Mouse (Mus musculus): ENCODE data around the gene Ccnk. TPM values are rescaled to one million over a fixed set of nuclear protein-coding genes. Genes with fewer than 3 reads are reported as not detected.

Gene Ccnk
- polyA plus RNA-seq, 1 experiment from 2014 or later, result 6.9 TPM

DNA sequence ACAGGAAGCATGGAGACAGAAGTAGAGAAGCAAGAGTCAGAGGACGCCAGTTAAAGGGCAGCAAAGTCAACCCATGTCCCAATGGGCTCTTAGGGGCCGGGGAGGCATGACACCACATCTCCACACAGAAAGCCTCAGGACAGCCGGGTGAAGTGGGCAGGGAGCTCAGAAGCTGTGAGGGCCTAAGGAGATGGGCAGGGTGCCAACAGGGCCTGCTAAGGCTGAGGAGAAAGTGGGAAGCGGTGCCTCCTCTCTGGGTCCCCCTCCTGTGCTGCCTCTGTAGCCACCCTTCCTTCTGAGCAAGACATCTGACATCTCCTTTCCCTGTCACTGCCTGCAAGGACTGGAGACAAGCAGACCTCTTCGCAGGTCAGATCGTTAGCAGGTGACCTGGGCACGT, 46.4 kb downstream of the Ccnk start:
- H3K27me3 ChIP-seq (ENCODE audit: control insufficient read depth, insufficient read depth, low read length), result no peaks in the 10 kb centered on the region
- H3K4me1 ChIP-seq (ENCODE audit: control insufficient read depth, insufficient read depth, low read length), result peaks cover 35% of the 10 kb centered on the region; the same call in 1 of the 2 replicates
- H3K4me2 ChIP-seq (replicated peaks; ENCODE audit: low read depth, low read length), result no peak overlapping the region
- H3K27ac ChIP-seq (ENCODE audit: low read depth, low read length), result no peak overlapping the region
- 66% methylated on average over 7 of the region's 7 CpGs for WGBS
- no peaks in the 10 kb centered on the region for H3K36me3 ChIP-seq (ENCODE audit: control insufficient read depth, insufficient read depth, low read length)
- no peak overlapping the region for H3K4me3 ChIP-seq (ENCODE audit: low read length)
- H3K9me3 ChIP-seq (ENCODE audit: control insufficient read depth, low read length), result no peaks in the 10 kb centered on the region
- no peak for ATAC-seq (ENCODE audit: low FRiP score, low TSS enrichment)
- H3K9ac ChIP-seq (ENCODE audit: low read depth, low read length), result no peak overlapping the region

DNA sequence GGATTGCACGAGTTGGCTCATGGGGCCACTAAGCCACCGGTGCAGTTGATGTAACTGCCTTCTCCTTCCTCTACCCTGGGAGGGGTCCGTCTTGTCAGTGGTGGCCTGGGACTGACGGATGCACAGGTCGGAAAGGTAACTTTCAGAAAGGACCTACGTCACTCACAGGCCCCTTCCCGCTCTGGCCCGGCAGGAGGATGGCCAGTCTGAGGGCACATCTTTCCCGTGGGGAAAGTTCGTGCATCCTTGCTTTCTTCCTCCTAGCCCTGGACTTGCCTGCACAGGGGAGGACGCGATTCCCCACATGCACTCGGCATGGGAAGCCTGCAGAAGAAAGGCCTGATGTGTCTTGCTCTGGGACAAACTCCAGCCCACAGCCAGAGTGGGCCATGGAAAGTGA, 46.8 kb downstream of the Ccnk start:
- Histone ChIP-seq H3K9me3 (ENCODE audit: control insufficient read depth, low read length) (no peaks in the 10 kb centered on the region), H3K4me1 (ENCODE audit: control insufficient read depth, insufficient read depth, low read length) (peaks cover 34% of the 10 kb centered on the region; the same call in 1 of the 2 replicates), H3K9ac (ENCODE audit: low read depth, low read length) (no peak overlapping the region), H3K27me3 (ENCODE audit: control insufficient read depth, insufficient read depth, low read length) (no peaks in the 10 kb centered on the region), H3K4me3 (ENCODE audit: low read length) (no peak overlapping the region), H3K27ac (ENCODE audit: low read depth, low read length) (no peak overlapping the region), H3K4me2 (replicated peaks; ENCODE audit: low read depth, low read length) (no peak overlapping the region), H3K36me3 (ENCODE audit: control insufficient read depth, insufficient read depth, low read length) (no peaks in the 10 kb centered on the region)
- WGBS, result 75% methylated on average over 13 of the region's 13 CpGs
- ATAC-seq (ENCODE audit: low FRiP score, low TSS enrichment), result no peak

DNA sequence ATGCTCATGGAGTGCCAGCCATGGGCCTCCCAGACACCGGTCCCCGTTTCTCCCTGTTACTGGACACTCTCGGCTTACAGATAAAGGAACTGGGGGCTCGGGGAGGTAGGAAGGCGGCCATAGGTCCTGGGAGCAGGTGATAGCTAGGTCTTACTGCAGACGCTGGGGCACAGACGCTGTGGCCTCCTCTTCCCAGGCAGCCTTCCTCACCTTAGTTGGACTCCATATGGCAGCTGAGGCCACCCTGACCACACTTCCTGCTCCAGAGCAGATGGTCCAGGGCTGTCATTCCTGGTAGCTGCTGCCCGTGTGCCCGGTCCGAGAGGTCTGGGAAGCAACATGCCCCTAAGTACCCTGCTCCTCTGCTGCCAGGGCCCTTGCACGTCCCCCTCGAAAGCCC, 47.6 kb downstream of the Ccnk start:
- H3K36me3 ChIP-seq (ENCODE audit: control insufficient read depth, insufficient read depth, low read length), result no peaks in the 10 kb centered on the region
- no peak overlapping the region for H3K27ac ChIP-seq (ENCODE audit: low read depth, low read length)
- H3K27me3 ChIP-seq (ENCODE audit: control insufficient read depth, insufficient read depth, low read length), result no peaks in the 10 kb centered on the region
- no peaks in the 10 kb centered on the region for H3K9me3 ChIP-seq (ENCODE audit: control insufficient read depth, low read length)
- peaks cover 31% of the 10 kb centered on the region; the same call in 1 of the 2 replicates for H3K4me1 ChIP-seq (ENCODE audit: control insufficient read depth, insufficient read depth, low read length)
- ATAC-seq (ENCODE audit: low FRiP score, low TSS enrichment), result no peak
- WGBS, result 77% methylated on average over 12 of the region's 12 CpGs
- H3K9ac ChIP-seq (ENCODE audit: low read depth, low read length), result no peak overlapping the region
- no peak overlapping the region for H3K4me2 ChIP-seq (replicated peaks; ENCODE audit: low read depth, low read length)
- H3K4me3 ChIP-seq (ENCODE audit: low read length), result no peak overlapping the region

DNA sequence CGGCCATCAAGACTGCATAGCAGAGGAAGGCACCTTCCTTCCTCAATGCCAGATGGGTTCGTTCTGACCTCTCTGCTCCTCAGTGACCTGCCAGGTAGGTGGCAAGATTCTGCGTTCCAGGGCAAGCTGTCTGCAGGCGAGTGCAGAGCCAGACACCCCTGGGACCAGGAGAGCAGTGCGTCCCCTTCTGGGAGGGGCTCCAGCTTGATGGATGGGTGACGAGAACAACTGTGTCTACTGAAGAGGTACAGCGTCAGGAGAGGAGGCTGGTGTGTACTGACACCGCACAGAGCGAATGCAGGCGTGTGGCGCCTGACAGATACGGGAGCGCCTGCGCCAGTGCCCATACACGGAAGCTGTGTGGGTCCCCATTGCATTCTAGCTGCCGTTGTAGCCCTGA, 48.1 kb downstream of the Ccnk start:
- Histone ChIP-seq H3K9me3 (ENCODE audit: control insufficient read depth, low read length) (no peaks in the 10 kb centered on the region), H3K4me3 (ENCODE audit: low read length) (no peak overlapping the region), H3K4me2 (replicated peaks; ENCODE audit: low read depth, low read length) (no peak overlapping the region), H3K27me3 (ENCODE audit: control insufficient read depth, insufficient read depth, low read length) (no peaks in the 10 kb centered on the region), H3K4me1 (ENCODE audit: control insufficient read depth, insufficient read depth, low read length) (peaks cover 36% of the 10 kb centered on the region; the same call in 1 of the 2 replicates), H3K27ac (ENCODE audit: low read depth, low read length) (no peak overlapping the region), H3K36me3 (ENCODE audit: control insufficient read depth, insufficient read depth, low read length) (no peaks in the 10 kb centered on the region), H3K9ac (ENCODE audit: low read depth, low read length) (no peak overlapping the region)
- WGBS, result 82% methylated on average over 16 of the region's 16 CpGs
- no peak for ATAC-seq (ENCODE audit: low FRiP score, low TSS enrichment)

DNA sequence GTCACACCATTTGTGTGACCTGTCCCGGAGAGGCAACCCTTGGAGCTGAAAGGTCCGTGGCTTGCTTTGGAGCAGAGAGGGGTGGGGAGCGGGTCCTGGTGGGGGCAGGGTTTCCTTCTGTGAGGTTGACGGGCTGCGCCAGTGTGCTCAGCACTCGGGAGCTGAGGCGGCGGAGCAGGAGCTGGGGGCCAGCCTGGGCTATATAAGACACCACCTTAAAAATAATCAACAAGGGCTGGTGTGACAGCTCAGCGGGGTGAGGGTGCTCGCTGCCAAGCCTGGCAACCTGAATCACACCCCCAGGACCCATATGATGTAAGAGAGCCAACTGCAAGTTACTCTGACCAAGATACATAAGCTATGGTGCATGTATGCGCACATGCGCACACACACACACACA, 50.7 kb downstream of the Ccnk start:
- Histone ChIP-seq H3K4me2 (replicated peaks; ENCODE audit: low read depth, low read length) (no peak overlapping the region), H3K36me3 (ENCODE audit: control insufficient read depth, insufficient read depth, low read length) (no peaks in the 10 kb centered on the region), H3K4me3 (ENCODE audit: low read length) (no peak overlapping the region), H3K27me3 (ENCODE audit: control insufficient read depth, insufficient read depth, low read length) (no peaks in the 10 kb centered on the region), H3K9ac (ENCODE audit: low read depth, low read length) (no peak overlapping the region), H3K27ac (ENCODE audit: low read depth, low read length) (no peak overlapping the region), H3K9me3 (ENCODE audit: control insufficient read depth, low read length) (no peaks in the 10 kb centered on the region), H3K4me1 (ENCODE audit: control insufficient read depth, insufficient read depth, low read length) (peaks cover 15% of the 10 kb centered on the region; the same call in 1 of the 2 replicates)
- no peak for ATAC-seq (ENCODE audit: low FRiP score, low TSS enrichment)
- 70% methylated on average over 12 of the region's 12 CpGs for WGBS

DNA sequence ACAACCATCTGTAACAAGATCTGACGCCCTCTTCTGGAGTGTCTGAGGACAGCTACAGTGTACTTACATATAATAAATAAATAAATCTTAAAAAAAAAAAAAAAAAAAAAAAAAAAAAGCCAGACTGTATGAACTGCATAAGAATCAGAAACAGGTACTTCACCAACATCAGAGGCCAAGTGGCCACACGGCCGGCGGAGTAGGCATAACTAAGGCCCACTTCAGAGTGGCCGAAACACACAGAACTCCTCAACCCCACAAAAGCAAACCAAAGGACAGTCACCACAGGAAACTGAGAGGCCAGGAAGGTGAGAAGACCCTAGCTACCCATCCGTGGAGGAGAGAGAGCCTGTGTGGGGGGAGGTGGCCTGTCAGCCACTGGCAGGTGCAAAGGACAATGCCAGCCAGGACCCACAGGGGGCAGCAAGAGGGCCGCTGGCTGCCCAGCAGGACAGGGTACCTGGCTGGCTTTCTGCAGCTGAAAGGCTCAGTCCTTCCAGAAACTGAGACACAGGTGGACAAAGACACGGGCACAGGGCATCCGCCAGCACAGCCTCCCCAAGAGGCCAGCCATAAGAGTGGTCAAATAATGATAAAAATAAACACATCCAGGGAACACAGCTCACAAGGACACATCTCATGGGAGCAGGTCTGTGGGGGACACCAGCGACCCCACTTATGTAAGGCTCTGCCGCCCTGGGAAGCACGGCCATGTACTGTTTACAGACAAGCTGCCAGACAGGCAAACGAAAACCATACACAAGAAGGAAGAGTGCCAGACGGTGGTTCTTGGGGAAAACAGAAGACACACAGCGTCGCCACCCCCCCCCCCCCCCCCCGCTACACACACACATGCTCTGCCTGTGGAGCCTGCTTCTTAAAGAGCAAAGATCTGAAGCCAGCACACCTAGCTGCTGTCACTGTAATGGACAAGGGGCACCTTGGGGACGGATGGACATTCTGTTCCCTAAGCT, 51.7 kb downstream of the Ccnk start:
- 66% methylated on average over 16 of the region's 18 CpGs for whole genome bisulfite sequencing
- ATAC-seq (ENCODE audit: low FRiP score, low TSS enrichment), result peak; percentile 37
- Histone ChIP-seq H3K27me3 (ENCODE audit: control insufficient read depth, insufficient read depth, low read length) (no peaks in the 10 kb centered on the region), H3K9ac (ENCODE audit: low read depth, low read length) (no peak overlapping the region), H3K4me1 (ENCODE audit: control insufficient read depth, insufficient read depth, low read length) (peaks cover 20% of the 10 kb centered on the region), H3K27ac (ENCODE audit: low read depth, low read length) (no peak overlapping the region), H3K36me3 (ENCODE audit: control insufficient read depth, insufficient read depth, low read length) (no peaks in the 10 kb centered on the region), H3K9me3 (ENCODE audit: control insufficient read depth, low read length) (no peaks in the 10 kb centered on the region), H3K4me2 (replicated peaks; ENCODE audit: low read depth, low read length) (no peak overlapping the region), H3K4me3 (ENCODE audit: low read length) (no peak overlapping the region)

DNA sequence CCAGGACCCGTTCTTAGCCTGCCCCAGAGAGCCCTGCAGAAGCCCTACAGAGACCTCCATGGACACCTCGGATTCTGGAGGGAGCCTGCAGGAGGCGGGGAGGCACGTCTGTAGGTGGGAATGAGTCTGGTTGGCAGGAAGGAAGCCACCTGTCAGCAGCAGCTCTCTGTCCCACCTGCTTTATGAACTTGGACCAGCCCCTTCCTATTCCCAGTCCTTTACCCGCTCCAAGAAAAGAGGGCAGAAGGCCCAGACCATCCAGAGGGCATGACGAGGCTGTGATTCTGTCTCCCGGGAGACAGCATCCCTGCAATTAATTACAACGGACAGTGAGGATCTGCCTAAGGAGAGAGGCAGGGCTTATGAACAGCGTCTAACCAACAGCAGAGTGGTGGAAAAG, 52.5 kb downstream of the Ccnk start:
- H3K27ac ChIP-seq (ENCODE audit: low read depth, low read length), result no peak overlapping the region
- 60% methylated on average over 9 of the region's 9 CpGs for WGBS
- no peak overlapping the region for H3K4me2 ChIP-seq (replicated peaks; ENCODE audit: low read depth, low read length)
- ATAC-seq (ENCODE audit: low FRiP score, low TSS enrichment), result no peak
- no peaks in the 10 kb centered on the region for H3K36me3 ChIP-seq (ENCODE audit: control insufficient read depth, insufficient read depth, low read length)
- no peaks in the 10 kb centered on the region for H3K9me3 ChIP-seq (ENCODE audit: control insufficient read depth, low read length)
- H3K4me3 ChIP-seq (ENCODE audit: low read length), result no peak overlapping the region
- H3K27me3 ChIP-seq (ENCODE audit: control insufficient read depth, insufficient read depth, low read length), result no peaks in the 10 kb centered on the region
- H3K9ac ChIP-seq (ENCODE audit: low read depth, low read length), result no peak overlapping the region
- peaks cover 21% of the 10 kb centered on the region for H3K4me1 ChIP-seq (ENCODE audit: control insufficient read depth, insufficient read depth, low read length)

DNA sequence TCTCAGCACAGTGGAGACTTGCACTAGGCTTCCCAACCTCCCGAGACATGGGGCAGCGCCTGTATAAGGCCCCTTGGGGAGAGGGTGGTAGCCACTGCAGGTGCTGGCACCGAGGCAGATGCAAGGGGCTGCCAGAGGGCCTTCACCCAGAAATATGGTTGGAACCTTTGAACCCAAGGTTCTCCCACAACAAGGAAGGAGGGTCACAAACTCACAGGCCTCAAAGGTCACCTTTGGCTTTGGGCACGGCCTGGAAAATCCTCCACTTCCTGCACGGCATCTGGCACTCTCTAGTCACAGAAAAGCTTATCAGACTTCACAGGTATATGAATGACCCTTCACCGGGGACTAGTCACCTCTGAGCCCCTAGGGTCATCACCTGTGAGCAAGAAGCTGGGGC, 54.4 kb downstream of the Ccnk start:
- Histone ChIP-seq H3K36me3 (ENCODE audit: control insufficient read depth, insufficient read depth, low read length) (no peaks in the 10 kb centered on the region), H3K4me2 (replicated peaks; ENCODE audit: low read depth, low read length) (no peak overlapping the region), H3K27me3 (ENCODE audit: control insufficient read depth, insufficient read depth, low read length) (no peaks in the 10 kb centered on the region), H3K9me3 (ENCODE audit: control insufficient read depth, low read length) (no peaks in the 10 kb centered on the region), H3K9ac (ENCODE audit: low read depth, low read length) (no peak overlapping the region), H3K4me1 (ENCODE audit: control insufficient read depth, insufficient read depth, low read length) (peaks cover 37% of the 10 kb centered on the region), H3K27ac (ENCODE audit: low read depth, low read length) (no peak overlapping the region), H3K4me3 (ENCODE audit: low read length) (no peak overlapping the region)
- 74% methylated on average over 6 of the region's 6 CpGs for WGBS
- no peak for ATAC-seq (ENCODE audit: low FRiP score, low TSS enrichment)

DNA sequence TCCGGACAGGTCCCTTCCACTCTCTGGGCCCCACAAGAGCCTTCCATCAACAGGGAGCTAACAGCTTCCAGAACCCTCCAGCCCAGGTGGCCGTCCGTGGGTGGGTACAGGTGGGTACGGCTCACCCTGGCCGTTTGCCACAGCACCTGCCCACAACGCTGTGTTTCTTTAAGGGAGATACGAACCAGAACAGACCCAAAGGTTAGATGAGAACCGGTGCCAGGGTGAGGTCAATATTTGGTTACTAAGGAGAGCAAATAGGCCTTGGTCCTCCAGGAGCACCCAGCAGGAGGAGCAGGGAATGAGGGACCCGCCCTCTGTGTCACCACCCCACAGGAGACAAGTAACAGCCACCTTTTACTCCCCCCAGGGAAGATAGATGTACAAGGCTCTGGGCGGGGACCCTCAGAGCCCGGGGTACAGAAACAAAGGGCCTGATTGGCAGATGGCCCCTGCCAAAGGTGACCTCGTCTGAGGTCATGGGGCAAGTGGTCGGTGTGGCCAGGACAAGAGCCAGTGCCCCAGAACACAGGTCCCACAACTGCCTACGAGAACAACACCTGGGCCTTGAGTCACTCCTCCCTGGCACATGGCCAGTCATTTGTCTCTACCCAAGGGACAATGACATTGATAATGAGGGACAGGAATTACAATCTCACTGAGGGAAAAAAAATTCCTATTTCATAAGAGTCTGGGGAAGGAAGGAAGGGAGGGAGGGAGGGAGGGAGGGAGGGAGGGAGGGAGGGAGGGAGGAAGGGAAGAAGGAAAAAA, 55.6 kb downstream of the Ccnk start:
- peaks cover 37% of the 10 kb centered on the region for H3K4me1 ChIP-seq (ENCODE audit: control insufficient read depth, insufficient read depth, low read length)
- no peak for ATAC-seq (ENCODE audit: low FRiP score, low TSS enrichment)
- WGBS, result 80% methylated on average over 14 of the region's 14 CpGs

More for the DNA sequence above, 55.6 kb downstream of the Ccnk start:
- Histone ChIP-seq H3K4me3 (ENCODE audit: low read length) (no peak overlapping the region), H3K9me3 (ENCODE audit: control insufficient read depth, low read length) (no peaks in the 10 kb centered on the region), H3K36me3 (ENCODE audit: control insufficient read depth, insufficient read depth, low read length) (no peaks in the 10 kb centered on the region), H3K4me2 (replicated peaks; ENCODE audit: low read depth, low read length) (no peak overlapping the region), H3K27ac (ENCODE audit: low read depth, low read length) (no peak overlapping the region), H3K9ac (ENCODE audit: low read depth, low read length) (no peak overlapping the region), H3K27me3 (ENCODE audit: control insufficient read depth, insufficient read depth, low read length) (no peaks in the 10 kb centered on the region)
